Mouse (Mus musculus): ENCODE results near the gene Smo. TPM values are rescaled to one million over a fixed set of nuclear protein-coding genes. Genes with fewer than 3 reads are reported as not detected.
"Not testable (repeated sequence)": the region's sequence is repeated elsewhere in the genome, so short reads cannot be mapped to it uniquely, and the experiment has no call there.

Gene Smo
- total RNA-seq, 2 experiments from 2014 or later, result 16.5 to 18.5 TPM

DNA sequence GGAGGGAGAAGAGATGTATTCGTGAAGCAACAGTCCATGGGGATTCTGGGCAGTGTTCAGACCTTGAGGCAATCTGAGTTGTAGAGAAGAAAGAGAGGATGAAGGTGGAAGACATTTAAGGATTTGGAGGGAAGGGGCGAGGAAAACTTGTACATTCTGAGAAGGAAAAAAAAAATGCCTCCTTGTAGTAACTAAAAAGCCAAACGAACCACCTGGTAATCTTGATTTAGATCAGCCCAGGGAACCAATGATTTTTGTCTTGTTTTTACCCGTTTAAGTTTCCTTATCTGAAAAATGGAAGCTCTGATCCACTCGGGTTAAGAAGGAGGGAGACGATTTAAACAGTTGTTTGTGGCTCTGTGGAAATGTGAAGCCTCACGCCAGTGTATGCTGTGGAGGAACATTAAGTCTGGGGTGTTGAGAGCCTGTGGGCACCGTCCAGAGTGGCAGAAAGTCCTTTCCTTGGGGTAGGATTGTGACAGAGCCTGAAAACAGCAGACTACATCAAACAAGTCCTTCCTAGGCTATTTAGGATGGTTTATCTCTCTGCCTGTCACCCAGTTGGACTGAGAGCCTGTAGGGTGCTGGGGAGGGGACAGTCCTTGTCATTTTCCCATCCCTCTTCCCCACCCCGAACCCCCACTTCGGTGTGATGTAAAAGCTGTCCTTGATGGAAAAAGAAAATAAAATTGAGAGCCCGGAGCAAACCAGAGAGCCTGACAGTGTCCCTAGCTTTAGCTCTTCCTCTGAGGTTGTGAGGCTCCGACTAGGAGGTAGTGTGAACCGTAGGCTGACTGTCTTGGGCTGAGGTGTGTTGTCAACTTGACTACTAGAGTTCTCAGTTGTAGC is 1.5 kb downstream of the Smo start:
- Histone ChIP-seq H3K4me3 (peak overlapping the region; percentile 69), H3K27ac (peak overlapping the region; percentile 84; the same call in 1 of the 2 replicates)
- no peak for TF ChIP-seq CTCF (conservative IDR thresholded peaks at IDR 0.05)
- DNase-seq (ENCODE audit: low spot score in 2 of 2), result no peak

DNA sequence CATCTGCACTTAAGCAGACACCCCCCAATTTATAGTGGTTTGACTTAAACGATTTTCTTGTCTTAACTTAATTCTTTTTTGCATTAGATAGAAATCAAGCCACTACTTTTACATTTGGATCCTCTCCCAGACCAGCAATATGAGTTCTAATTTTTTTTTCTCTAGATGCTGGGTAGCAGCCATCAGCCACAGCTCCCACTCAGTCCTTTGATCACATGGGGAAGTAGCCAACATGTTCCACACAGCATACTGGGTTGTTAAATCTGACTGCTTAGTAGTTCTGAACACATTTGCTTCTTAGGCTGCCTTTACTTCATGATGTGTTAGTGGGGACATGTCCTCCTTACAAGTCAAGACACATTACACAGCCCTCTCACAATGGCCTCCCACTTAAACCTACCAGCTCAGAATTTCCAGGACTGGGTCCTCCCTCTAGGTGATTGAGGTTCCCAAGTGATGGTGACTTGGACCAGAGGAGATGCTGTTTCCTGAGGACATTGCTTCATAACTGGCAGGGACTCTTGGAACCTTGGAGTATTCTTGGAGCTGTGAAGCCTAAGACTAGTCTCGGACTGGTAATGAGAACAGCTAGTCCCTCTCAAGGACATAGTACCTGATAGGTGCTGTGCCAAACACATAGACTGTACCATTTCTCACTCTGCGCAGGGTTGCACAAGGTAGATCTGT is 16.3 kb downstream of the Smo start:
- peak; percentile 56 to 81 for DNase-seq (ENCODE audit: low spot score in 2 of 2)
- TF ChIP-seq CTCF (conservative IDR thresholded peaks at IDR 0.05), result no peak
- peak overlapping the region; percentile 85 for H3K27ac ChIP-seq
- H3K4me3 ChIP-seq, result no peak overlapping the region

GRCm38 (mm10) chr6:29753336-29753735 is 18.0 kb downstream of the Smo start:
- no peak overlapping the region; the same call in 1 of the 2 replicates for H3K27ac ChIP-seq
- no peak for DNase-seq (ENCODE audit: low spot score in 2 of 2)
- no peak for TF ChIP-seq CTCF (conservative IDR thresholded peaks at IDR 0.05)

DNA sequence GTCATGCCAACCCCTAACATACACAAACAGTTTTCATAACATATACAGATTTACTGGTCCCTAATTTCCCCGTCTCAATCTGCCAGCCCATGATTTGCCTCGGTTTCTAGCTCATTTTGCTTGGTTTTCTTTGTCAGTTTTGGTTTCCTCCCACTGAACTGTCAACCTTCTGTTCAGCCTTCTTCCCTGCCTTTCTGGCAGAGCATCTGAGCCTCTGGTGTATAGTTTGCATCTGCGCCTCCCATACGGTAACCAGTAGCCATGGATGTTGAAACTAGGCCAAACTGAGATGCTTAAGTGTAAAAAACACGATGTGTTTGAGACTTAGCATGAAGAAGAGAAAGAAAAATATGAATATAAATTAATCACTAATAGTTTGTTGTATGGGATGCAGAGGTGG is 20.7 kb downstream of the Smo start:
- peak overlapping the region; percentile 84 for H3K27ac ChIP-seq
- no peak overlapping the region for H3K4me3 ChIP-seq
- peak; percentile 56 to 78 for DNase-seq (ENCODE audit: low spot score in 2 of 2)
- no peak for TF ChIP-seq CTCF (conservative IDR thresholded peaks at IDR 0.05)

More at GRCm38 (mm10) chr6:29753336-29753735, 18.0 kb downstream of the Smo start:
- no peak overlapping the region for H3K4me3 ChIP-seq

DNA sequence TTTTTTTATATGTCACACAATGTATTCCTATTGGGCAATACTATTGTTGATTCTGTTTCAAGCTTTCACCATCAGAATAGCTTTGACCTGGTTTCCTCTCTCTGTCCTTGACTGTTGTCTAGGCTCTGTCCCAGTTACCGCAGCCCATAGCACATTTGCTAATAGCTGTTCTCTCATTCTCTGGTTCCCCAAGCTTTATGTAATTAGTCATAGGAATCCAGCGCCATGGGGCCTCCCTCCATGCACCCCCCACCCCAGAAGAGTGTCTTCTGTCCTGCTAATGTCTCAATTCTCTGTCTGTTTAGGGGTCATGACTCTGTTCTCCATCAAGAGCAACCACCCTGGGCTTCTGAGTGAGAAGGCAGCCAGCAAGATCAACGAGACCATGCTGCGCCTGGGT is 21.2 kb downstream of the Smo start:
- TF ChIP-seq CTCF (conservative IDR thresholded peaks at IDR 0.05), result no peak
- no peak for DNase-seq (ENCODE audit: low spot score in 2 of 2)
- Histone ChIP-seq H3K27ac (peak overlapping the region; percentile 84), H3K4me3 (no peak overlapping the region)

- Histone ChIP-seq H3K4me3 (no peak overlapping the region), H3K27ac (0 out of 2 replicates have a peak overlapping the region, but pooled peaks have one; percentile 21)
- TF ChIP-seq CTCF (conservative IDR thresholded peaks at IDR 0.05), result peak; percentile 96
- peak; percentile 77 to 86 for DNase-seq (ENCODE audit: low spot score in 2 of 2)
Observed at GRCm38 (mm10) chr6:29758417-29758816, 23.1 kb downstream of the Smo start.

DNA sequence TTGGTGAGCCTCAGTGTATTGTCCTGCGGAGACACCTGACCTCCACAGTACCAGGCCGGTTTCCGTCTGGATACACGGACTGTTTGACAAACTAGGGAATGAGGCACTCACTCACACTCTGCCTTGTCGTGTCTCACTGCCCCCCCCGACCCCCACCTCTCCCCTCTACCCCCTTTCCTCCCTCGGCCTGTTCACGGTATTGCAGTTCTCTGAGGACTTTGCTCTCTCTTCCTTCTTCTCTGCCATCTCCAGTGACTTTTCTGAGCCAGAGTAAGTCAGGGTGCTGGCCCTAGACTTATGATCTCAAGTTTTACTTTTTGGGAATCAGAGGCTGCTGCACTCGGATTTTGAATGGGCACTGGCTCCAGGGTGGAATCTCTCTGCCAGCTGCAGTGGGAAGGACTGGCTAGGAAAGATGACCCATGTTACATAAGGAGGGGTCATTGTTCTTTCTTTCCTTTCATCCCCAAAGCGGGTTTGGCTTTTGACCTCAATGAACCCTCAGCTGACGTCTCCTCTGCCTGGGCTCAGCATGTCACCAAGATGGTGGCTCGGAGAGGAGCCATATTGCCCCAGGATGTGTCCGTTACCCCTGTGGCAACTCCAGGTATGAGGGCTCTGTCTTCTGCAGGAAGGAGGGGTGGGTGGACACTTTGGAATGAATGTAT is 23.8 kb downstream of the Smo start:
- Histone ChIP-seq H3K27ac (no peak overlapping the region), H3K4me3 (no peak overlapping the region)
- no peak for TF ChIP-seq CTCF (conservative IDR thresholded peaks at IDR 0.05)
- no peak for DNase-seq (ENCODE audit: low spot score in 2 of 2)

DNA sequence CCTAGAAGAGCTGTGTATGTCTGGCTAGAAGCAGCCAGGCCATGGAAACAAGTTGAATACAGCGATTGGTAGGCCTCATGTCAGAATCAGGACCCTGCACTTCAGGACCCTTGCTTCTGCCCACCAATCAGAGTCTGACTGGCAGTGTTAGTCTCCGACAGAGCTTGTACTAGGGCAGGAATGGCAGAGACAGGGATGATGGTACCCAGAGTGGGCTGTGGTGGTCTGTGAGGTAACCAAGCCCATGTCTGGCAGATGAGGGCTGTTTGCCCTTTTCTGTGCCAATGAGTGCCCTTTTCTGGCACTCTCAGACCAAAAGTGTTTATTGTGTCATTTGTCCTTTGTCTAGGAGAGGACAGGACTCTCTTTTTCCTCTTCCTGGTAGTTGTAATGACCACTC is 25.1 kb downstream of the Smo start:
- H3K27ac ChIP-seq; DNase-seq (ENCODE audit: low spot score in 2 of 2); H3K4me3 ChIP-seq: not testable (repeated sequence)

- no peak overlapping the region for H3K4me3 ChIP-seq
- no peak overlapping the region for H3K27ac ChIP-seq
- TF ChIP-seq CTCF (conservative IDR thresholded peaks at IDR 0.05), result no peak
- DNase-seq (ENCODE audit: low spot score in 2 of 2), result no peak
Observed at GRCm38 (mm10) chr6:29761282-29761681, 26.0 kb downstream of the Smo start.

DNA sequence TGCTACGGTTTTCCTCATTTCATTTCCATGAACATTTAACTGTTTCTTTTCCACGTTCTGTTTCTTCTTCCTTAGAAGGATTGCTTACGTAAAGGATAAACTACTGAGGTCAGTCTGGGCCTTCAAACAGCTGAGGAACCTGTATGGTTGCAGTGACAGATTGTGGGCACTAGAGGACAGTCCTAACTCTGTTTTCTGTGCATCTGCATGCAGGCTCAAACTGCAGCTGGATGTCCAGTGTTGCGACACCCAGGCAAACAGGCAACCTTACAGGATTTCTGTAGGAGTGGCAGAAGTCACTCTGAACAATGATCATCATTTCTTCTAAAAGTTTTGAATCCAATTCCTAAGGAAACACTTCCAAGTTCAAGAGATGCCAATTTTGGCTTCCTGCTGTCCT is 27.2 kb downstream of the Smo start:
- no peak for DNase-seq (ENCODE audit: low spot score in 2 of 2)
- Histone ChIP-seq H3K27ac (no peak overlapping the region), H3K4me3 (no peak overlapping the region)
- TF ChIP-seq CTCF (conservative IDR thresholded peaks at IDR 0.05), result peak; percentile 80

GRCm38 (mm10) chr6:29766874-29767273 is 31.6 kb downstream of the Smo start:
- TF ChIP-seq CTCF (conservative IDR thresholded peaks at IDR 0.05), result no peak
- Histone ChIP-seq H3K27ac (no peak overlapping the region), H3K4me3 (no peak overlapping the region)
- DNase-seq (ENCODE audit: low spot score in 2 of 2), result no peak

DNA sequence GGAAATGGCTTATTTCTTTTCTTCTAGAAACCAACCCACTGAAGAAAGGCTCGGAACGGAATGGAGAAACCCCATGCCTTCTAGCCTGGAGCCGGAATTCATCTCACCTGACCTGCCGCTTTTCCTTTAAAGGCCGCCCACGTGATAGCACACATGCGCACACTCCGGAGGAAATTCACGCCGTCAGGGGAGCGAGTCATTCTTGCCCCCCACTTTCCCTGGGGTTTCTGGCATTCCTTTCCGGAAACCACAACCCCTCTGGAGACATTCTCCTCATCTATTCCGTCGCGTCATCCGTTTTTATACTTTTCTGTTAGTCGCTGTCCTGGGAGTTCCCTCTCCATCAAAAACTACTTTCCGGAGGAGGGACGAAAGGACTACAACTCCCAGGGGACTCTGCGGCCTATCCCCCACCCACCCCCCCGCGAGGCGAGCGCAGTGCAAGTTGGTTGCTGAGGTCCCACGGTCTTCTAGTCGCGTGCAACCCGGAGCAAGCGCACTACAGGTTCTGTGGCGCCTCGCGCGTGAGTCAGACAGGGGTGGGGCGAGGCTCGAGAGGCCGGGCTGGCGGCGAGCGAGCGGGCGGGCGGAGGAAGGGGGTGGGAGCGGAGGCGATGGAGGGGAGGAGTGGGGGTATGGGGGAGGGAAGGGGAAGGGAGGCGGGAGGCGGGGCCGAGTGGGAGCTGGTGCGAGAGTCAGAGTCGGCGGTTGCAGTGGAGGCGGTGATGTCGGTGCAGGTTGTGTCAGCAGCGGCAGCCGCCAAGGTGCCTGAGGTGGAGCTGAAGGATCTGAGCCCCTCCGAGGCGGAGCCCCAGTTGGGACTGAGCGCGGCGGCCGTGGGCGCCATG is 32.7 kb downstream of the Smo start, which contains the start of gene Ahcyl2:
TSS of gene Ahcyl2 (plus strand) at position 199 of the 848 bp plus-strand sequence.
- H3K4me3 ChIP-seq, result peak within 1 kb of the TSS; percentile 84
- TF ChIP-seq CTCF (conservative IDR thresholded peaks at IDR 0.05), result no peak
- DNase-seq (ENCODE audit: low spot score in 2 of 2), result peak; percentile 95 to 97
- peak within 1 kb of the TSS; percentile 97 for H3K27ac ChIP-seq
